Mouse (Mus musculus) lung, postnatal 0 days (tissue): ENCODE results near the gene Lrguk. TPM values are rescaled to one million over a fixed set of nuclear protein-coding genes. Genes with fewer than 3 reads are reported as not detected.

ENCODE experiments used
- ATAC-seq: fragments of 200-750 bp; cut with Nextera tagmentation; 2 replicates; pipeline ENCODE4 v1.8.0; 2017; ENCODE audit warnings: moderate library complexity
- DNase-seq: peaks from one replicate; pipeline ENCODE4 v3.0.0-alpha.2; 2016; ENCODE audit warnings: low spot score
- H3K27ac ChIP-seq: fragments of 300-500 bp; sonication (generic); 2 replicates; pipeline ENCODE4 v1.5.1; 2014; ENCODE audit warnings: antibody characterized with exemption, mild to moderate bottlenecking, low read length, mixed read lengths
- H3K27me3 ChIP-seq: fragments of 300-500 bp; sonication (generic); replicated peaks from 2 replicates; pipeline ENCODE4 v1.6.1; 2014; ENCODE audit warnings: low read length, mixed read lengths; ENCODE audit not compliant: insufficient read depth
- H3K36me3 ChIP-seq: fragments of 300-500 bp; sonication (generic); 2 replicates; pipeline ENCODE4 v1.6.1; 2014; ENCODE audit warnings: low read length, mixed read lengths; ENCODE audit not compliant: insufficient read depth
- H3K4me1 ChIP-seq: fragments of 300-500 bp; sonication (generic); 2 replicates; pipeline ENCODE4 v1.6.1; 2014; ENCODE audit warnings: antibody characterized with exemption, low read depth, low read length, mixed read lengths; ENCODE audit not compliant: insufficient read depth
- H3K4me2 ChIP-seq: fragments of 300-500 bp; sonication (generic); replicated peaks from 2 replicates; pipeline ENCODE4 v1.6.1; 2014; ENCODE audit warnings: low read depth, mild to moderate bottlenecking, low read length, moderate library complexity, mixed read lengths
- H3K4me3 ChIP-seq: fragments of 300-500 bp; sonication (generic); 2 replicates; pipeline ENCODE4 v1.5.1; 2014; ENCODE audit warnings: low read depth, low read length
- H3K9ac ChIP-seq: fragments of 300-500 bp; sonication (generic); replicated peaks from 2 replicates; pipeline ENCODE4 v1.6.1; 2014; ENCODE audit warnings: low read depth, mild to moderate bottlenecking
- H3K9me3 ChIP-seq: fragments of 300-500 bp; sonication (generic); 2 replicates; pipeline ENCODE4 v1.6.1; 2016; ENCODE audit warnings: low read length, mixed read lengths
- CTCF ChIP-seq: IDR thresholded peaks from 2 replicates; pipeline ENCODE4 v1.5.1; 2016; ENCODE audit warnings: antibody characterized with exemption, mild to moderate bottlenecking
- EP300 ChIP-seq: IDR thresholded peaks from 2 replicates; pipeline ENCODE4 v1.6.1; 2016; ENCODE audit warnings: antibody characterized with exemption, mild to moderate bottlenecking, control low read depth
- WGBS: fragments of 180-500 bp; shearing (Covaris S2); extraction: QIAGEN DNeasy Blood & Tissue Kit; methylation state at CpG from one replicate; pipeline ENCODE4 v1.1.7; 2014; 5-methylcytosine and 5-hydroxymethylcytosine counted together
- polyA plus RNA-seq: library from polyadenylated mRNA; unstranded; fragments of >200 nt; fragmentation: Nextera tagmentation; extraction: Ambion mirVana; gene quantifications from 2 replicates; pipeline ENCODE4 v1.2.1, GENCODE M21; 2015

Lrguk gene
- polyA plus RNA-seq, 1 experiment from 2014 or later: 3.6 TPM

DNA sequence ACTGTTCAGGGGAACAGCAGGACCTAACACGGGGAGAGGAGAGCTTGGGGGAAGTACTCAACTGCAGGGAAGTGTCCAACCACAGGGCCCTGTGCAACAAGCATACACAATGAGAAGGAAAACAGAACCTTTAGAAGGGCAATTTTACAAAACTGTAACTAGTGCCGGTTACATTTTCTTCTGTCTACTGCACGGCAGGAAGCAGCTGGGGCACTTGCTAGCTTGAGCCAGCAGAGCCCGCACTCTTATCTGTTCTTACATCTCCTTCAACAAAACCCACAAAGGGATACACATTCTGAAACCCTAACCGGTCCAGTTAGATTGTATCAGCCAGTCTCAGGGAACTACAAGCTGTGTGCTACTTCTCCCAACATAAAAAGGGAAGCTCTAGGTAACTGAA is 126.8 kb downstream of the Lrguk start:
- Histone ChIP-seq H3K4me1 (peaks cover 16% of the 10 kb centered on the region; the same call in 1 of the 2 replicates), H3K36me3 (0 out of 2 replicates have a peak, but pooled peaks cover 16% of the 10 kb centered on the region), H3K9me3 (no peaks in the 10 kb centered on the region), H3K4me2 (no peak overlapping the region), H3K9ac (no peak overlapping the region), H3K4me3 (no peak overlapping the region), H3K27ac (no peak overlapping the region), H3K27me3 (no peaks in the 10 kb centered on the region)
- WGBS: 14% methylated on average over 5 of the region's 5 CpGs
- ATAC-seq: no peak
- DNase-seq: peak; percentile 44
- TF ChIP-seq CTCF (no peak), EP300 (no peak)

DNA sequence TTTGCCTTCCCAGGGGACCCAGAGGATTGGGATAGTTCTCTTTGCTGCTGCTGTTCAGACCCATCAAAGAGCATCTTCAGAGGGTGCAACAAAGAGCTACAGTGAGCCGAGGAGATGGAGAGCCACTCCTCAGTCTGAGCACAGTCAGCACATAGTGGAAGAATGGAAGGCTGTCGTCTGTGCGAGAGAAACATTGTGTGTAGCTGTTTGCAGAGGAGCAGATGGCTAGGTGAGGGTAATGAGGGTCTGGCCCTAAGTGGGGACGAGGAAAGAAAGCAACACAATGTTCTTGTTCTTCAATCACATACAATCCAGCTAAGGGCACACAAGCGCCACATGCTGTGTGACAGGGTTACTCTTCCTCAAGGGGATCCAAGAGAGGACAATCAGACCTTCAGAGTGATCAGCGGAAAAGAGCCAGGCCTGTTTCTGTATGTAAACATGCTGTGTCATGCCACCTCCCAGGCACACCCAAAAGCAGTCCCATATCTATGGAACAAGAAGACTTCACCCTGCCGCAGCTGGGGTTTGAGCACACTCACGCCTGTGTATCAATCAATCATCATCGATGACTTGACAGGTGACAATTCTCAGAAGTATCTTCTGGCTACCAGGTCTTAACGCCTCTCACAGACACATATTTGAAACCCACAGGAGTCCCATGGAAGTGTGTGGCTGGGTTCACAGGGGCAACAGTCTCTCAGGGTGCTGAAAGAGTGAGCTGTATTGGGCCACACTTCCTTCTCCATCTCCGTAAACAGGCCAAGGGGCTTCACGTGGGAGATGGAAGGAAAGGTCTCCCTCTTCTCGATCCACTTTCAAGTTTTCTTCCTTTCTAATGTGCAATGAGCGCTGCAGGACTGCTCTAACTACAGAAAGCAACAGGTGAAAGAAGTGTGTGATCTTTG is 127.8 kb downstream of the Lrguk start:
- peaks cover 16% of the 10 kb centered on the region; the same call in 1 of the 2 replicates for H3K4me1 ChIP-seq
- no peak for DNase-seq
- no peak overlapping the region for H3K4me3 ChIP-seq
- H3K27me3 ChIP-seq: no peaks in the 10 kb centered on the region
- H3K9me3 ChIP-seq: no peaks in the 10 kb centered on the region
- 0 out of 2 replicates have a peak, but pooled peaks cover 20% of the 10 kb centered on the region for H3K36me3 ChIP-seq
- H3K27ac ChIP-seq: no peak overlapping the region
- TF ChIP-seq EP300: no peak
- TF ChIP-seq CTCF: no peak
- 78% methylated on average over 14 of the region's 14 CpGs for WGBS
- no peak overlapping the region for H3K9ac ChIP-seq
- ATAC-seq: no peak
- H3K4me2 ChIP-seq: no peak overlapping the region

DNA sequence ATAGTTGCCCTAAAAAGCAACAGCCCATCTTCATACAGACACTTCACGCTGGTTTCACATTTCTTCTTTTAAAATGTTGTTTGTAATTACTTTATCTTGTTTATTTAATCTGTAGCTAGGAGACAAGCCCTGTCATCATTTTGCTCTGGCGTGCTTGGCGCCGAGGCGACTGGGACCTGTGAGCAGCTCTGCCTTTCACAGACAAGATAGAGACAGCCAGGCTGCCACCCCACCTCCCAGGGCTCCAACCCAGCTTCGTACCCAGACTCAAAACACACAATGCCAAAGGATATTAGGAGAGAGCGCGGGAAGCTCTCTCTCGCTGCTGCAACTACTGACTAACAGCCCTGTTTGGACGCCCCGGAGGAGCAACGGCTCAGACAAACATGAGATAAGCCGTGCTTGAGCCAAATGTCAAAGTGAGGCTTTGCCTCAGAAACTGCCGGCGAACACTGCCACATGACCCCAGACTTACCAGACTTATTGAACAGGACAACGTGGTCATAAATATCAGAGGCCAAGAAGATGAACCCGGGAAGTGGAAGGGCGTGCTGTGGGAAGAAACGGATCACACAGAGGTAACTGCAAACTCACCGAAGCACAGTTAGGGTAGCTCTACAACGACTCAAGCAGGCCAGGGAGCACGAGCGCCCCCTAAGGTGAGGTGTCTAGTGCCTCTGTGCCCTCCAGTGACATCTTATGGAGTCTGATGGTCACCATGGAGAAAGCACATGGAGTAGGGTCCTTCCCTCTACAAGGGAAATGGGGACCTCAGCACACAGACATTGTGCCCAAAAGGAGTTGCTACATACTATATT is 131.0 kb downstream of the Lrguk start:
- no peaks in the 10 kb centered on the region for H3K27me3 ChIP-seq
- H3K4me2 ChIP-seq: no peak overlapping the region
- WGBS: 38% methylated on average over 23 of the region's 23 CpGs
- peaks cover 20% of the 10 kb centered on the region; the same call in 1 of the 2 replicates for H3K36me3 ChIP-seq
- no peak overlapping the region for H3K9ac ChIP-seq
- ATAC-seq (peak; percentile 64), DNase-seq (peak; percentile 39)
- no peaks in the 10 kb centered on the region for H3K9me3 ChIP-seq
- peaks cover 4% of the 10 kb centered on the region; the same call in 1 of the 2 replicates for H3K4me1 ChIP-seq
- no peak overlapping the region for H3K27ac ChIP-seq
- TF ChIP-seq CTCF: peak; percentile 55
- no peak for TF ChIP-seq EP300
- H3K4me3 ChIP-seq: no peak overlapping the region

DNA sequence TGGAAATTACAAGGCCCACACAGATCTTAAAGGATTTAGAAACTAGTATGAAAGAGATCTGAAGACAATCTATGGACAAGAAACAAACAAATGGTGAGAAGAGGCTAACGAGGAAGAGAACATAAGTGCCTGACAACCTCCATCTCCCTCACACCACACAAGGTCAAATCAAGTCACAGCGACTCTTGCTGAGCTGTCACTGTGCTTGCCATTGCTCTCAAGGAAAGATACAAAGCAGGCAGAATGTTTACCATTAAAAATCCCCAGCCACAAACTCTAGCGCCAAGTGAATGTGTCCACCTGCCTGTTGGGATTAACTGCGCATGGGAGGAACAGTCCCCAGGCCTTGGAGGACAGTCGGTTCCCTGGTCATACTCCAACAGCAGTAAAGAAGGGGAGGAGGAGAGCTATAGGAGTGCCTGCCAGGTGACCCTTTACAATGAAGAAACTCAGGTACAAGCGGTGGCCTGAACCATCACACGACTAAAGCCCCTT is 131.6 kb downstream of the Lrguk start:
- Histone ChIP-seq H3K27me3 (no peaks in the 10 kb centered on the region), H3K9me3 (no peaks in the 10 kb centered on the region), H3K4me3 (no peak overlapping the region), H3K4me2 (no peak overlapping the region), H3K36me3 (peaks cover 26% of the 10 kb centered on the region; the same call in 1 of the 2 replicates), H3K9ac (no peak overlapping the region), H3K27ac (no peak overlapping the region), H3K4me1 (no peaks in the 10 kb centered on the region; the same call in 1 of the 2 replicates)
- no peak for TF ChIP-seq EP300
- no peak for TF ChIP-seq CTCF
- peak; percentile 34 for DNase-seq
- 77% methylated on average over 7 of the region's 7 CpGs for WGBS
- ATAC-seq: peak; percentile 48

DNA sequence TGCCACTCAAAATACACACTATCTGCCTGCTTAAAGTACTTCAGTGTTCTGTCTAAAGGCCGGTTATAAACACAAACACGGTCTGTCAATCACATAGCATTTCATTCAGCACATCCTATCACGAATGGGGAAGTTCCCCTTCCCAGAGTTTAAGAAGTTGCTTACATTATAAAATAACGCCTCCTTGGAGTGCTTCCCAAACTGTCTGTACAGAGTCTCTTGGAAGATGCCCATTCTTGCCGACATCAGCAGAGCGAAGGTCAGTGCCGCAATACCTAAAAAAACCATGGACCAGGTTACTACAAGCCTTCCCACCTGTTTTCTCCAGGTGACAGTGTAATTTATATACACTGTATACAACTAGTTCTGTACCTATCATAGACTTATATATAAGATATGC is 132.3 kb downstream of the Lrguk start:
- H3K4me2 ChIP-seq: no peak overlapping the region
- H3K36me3 ChIP-seq: peaks cover 30% of the 10 kb centered on the region; the same call in 1 of the 2 replicates
- ATAC-seq (no peak), DNase-seq (no peak)
- H3K9ac ChIP-seq: no peak overlapping the region
- WGBS: 64% methylated on average over 7 of the region's 7 CpGs
- H3K4me1 ChIP-seq: no peaks in the 10 kb centered on the region; the same call in 1 of the 2 replicates
- H3K9me3 ChIP-seq: no peaks in the 10 kb centered on the region
- H3K4me3 ChIP-seq: no peak overlapping the region
- TF ChIP-seq CTCF: no peak
- TF ChIP-seq EP300: no peak
- no peak overlapping the region for H3K27ac ChIP-seq
- H3K27me3 ChIP-seq: no peaks in the 10 kb centered on the region

DNA sequence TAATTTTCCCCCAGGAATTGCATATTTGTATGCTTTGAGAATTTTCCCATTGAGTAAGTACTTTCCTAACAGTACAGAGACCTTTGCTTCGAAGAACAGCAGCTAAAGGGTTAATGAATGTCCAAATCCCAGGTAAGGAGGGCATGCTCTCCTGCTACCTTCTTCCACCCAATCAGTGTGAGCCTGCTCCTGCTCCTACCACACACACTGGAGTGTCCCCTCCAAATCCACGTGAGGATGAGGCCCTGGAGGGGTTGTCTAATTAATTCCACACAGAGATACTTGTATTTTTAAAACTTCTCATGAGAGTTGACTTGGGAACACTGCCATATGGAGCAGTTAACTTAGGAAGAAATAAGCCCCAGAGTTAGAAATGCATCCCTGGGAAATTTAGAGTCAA is 133.4 kb downstream of the Lrguk start:
- Histone ChIP-seq H3K36me3 (peaks cover 34% of the 10 kb centered on the region; the same call in 1 of the 2 replicates), H3K27ac (no peak overlapping the region), H3K9me3 (no peaks in the 10 kb centered on the region), H3K4me1 (no peaks in the 10 kb centered on the region), H3K4me2 (no peak overlapping the region), H3K27me3 (no peaks in the 10 kb centered on the region), H3K4me3 (no peak overlapping the region), H3K9ac (no peak overlapping the region)
- ATAC-seq: no peak
- no peak for TF ChIP-seq CTCF
- TF ChIP-seq EP300: no peak
- WGBS: 71% methylated on average over 2 of the region's 2 CpGs
- no peak for DNase-seq
